Mouse (Mus musculus): ENCODE results near the gene Plekhh3. TPM values are rescaled to one million over a fixed set of nuclear protein-coding genes. Genes with fewer than 3 reads are reported as not detected.

Gene Plekhh3
- polyA plus RNA-seq, 1 experiment, result 0.15 TPM

DNA sequence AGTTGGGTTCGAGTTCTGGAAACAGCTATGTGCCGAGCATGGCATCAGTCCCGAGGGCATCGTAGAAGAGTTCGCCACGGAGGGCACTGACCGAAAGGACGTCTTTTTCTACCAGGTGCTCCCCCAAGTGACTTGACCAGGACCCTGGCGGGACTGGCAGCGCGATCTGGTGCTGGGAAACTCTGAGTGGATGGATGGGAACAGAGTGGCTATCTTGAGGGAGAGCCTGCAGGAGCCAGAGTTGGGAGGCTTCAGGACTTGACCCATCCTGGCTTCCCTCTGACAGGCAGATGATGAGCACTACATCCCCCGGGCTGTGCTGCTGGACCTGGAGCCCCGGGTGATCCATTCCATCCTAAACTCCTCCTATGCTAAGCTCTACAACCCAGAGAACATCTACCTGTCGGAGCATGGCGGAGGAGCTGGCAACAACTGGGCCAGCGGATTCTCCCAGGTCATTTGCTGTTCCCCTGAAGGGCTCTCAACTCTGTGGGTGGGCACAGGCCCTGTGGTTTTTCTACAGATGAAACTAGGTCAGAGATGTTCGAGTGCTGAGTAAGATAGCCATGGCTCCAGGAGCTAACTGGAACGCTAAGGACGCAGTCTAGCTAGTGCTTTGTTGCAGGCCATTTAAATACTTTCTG lies 50.5 kb downstream of the Plekhh3 start:
- Histone ChIP-seq H3K9me3 (ENCODE audit: control insufficient read depth, low read length) (no peaks in the 10 kb centered on the region), H3K36me3 (ENCODE audit: control insufficient read depth) (peaks cover 66% of the 10 kb centered on the region), H3K4me3 (replicated peaks) (peak overlapping the region; percentile 88), H3K4me1 (ENCODE audit: control insufficient read depth) (peaks cover 51% of the 10 kb centered on the region), H3K27me3 (ENCODE audit: control insufficient read depth) (no peaks in the 10 kb centered on the region)
- TF ChIP-seq TAL1 (IDR thresholded peaks at IDR 0.05; ENCODE audit: low read length), result no peak
- no peak for TF ChIP-seq GATA1 (IDR thresholded peaks at IDR 0.05; ENCODE audit: low read length)

DNA sequence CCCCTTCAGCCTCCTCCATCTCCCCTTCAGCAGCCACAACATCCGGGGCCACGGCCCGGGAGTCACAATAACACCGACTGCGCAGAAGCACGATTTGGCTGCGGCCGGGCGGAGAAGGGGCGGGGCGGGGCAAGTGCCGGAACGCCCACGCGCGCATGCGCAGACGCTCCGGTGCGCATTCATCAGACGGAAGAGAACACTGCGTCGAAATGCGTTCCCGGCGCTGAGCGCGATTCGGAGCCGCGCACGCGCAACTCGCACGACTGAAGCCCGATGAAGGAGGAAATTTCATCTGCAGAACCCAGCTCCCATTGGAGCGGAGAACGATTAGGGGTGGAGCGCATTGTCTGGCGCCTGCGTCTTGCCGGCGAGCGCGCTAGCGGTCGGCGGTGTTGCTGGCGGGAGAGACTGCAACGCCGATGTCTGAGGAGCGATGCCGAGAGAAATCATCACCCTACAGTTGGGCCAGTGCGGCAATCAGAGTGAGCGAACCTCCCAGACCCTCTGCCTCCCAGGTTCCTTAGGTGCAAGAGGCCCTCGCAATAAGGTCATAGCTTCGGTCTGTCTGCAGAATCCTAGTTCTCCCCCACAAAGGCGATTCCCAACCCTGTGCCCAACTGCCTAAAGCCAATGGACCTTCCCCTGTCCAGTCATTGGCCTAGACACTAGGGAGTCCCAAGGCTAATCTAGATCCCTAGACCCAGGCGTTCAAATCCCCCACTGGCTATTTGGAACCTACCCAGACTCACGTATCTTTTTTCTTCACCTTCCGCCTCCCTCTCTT lies 51.2 kb downstream of the Plekhh3 start, which contains the start of the genes Retreg3 and Tubg1:
Gene Retreg3, minus strand, starts transcription at position 133 of the 784 bp plus-strand sequence.
Gene Tubg1, plus strand, starts transcription at position 178 of the 784 bp plus-strand sequence.
- no peak; the same call in 1 of the 2 replicates for TF ChIP-seq GATA1 (IDR thresholded peaks at IDR 0.05; ENCODE audit: low read length)
- no peak for TF ChIP-seq TAL1 (IDR thresholded peaks at IDR 0.05; ENCODE audit: low read length)
- Histone ChIP-seq H3K36me3 (ENCODE audit: control insufficient read depth) (peaks cover 66% of the 10 kb centered on the region), H3K27me3 (ENCODE audit: control insufficient read depth) (no peaks in the 10 kb centered on the region), H3K4me1 (ENCODE audit: control insufficient read depth) (peaks cover 54% of the 10 kb centered on the region), H3K4me3 (replicated peaks) (peak within 1 kb of the TSS; percentile 88), H3K9me3 (ENCODE audit: control insufficient read depth, low read length) (no peaks in the 10 kb centered on the region)

DNA sequence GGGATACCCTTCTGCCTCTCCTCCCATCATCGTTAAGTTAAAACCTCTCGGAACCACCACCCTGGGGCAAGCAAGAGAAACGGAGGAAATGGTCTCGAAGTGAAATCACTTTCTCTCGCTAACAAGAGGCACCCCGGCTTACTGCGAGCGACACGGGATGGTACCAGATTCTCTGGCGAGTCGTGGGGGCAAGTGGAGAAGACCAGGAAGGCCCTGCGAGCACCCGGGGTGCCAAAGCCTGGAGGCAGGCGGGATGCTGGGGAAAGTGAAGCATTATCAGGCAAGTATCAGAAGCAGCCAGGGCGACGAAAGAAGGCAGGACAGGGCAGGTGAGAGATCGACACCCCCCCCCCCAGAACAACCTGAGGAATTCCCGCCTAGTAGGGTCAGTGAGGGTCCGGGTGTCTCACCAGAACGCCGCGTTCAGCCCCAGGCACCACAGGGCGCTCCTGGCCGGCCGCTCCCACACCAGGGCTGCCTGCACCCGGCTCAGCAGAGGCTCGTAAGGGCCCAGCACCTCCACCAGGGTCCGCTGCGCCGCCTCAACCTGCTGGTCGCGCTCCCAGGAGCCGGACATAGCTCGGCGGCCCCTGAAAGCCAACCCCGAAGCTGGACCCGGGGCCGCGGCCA lies 51.9 kb downstream of the Plekhh3 start:
- Histone ChIP-seq H3K36me3 (ENCODE audit: control insufficient read depth) (peaks cover 64% of the 10 kb centered on the region), H3K4me3 (replicated peaks) (peak overlapping the region; percentile 88), H3K9me3 (ENCODE audit: control insufficient read depth, low read length) (no peaks in the 10 kb centered on the region), H3K4me1 (ENCODE audit: control insufficient read depth) (peaks cover 54% of the 10 kb centered on the region), H3K27me3 (ENCODE audit: control insufficient read depth) (no peaks in the 10 kb centered on the region)
- no peak for TF ChIP-seq TAL1 (IDR thresholded peaks at IDR 0.05; ENCODE audit: low read length)
- no peak for TF ChIP-seq GATA1 (IDR thresholded peaks at IDR 0.05; ENCODE audit: low read length)

DNA sequence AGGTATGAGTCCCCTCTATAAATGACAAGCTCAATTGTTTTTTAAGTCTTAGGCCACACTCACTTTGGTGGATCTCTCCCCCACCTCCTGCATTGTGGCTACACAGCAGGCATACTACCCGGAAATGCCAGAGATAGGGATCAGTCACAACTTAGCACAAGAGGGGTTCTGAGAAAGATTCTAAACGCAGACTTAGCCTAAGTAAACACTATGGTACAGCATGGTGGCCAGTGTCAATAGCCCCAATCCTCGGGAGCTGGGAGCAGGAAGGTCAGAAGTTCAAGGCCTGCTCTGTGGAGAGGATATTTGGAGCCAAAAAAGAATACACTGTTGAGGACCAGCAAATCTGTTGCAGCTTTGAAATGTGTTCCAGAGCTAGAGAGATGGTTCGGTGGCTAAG lies 53.0 kb downstream of the Plekhh3 start:
- Histone ChIP-seq H3K4me3 (replicated peaks) (peak overlapping the region; percentile 88), H3K9me3 (ENCODE audit: control insufficient read depth, low read length) (peaks cover under 1% of the 10 kb centered on the region; the same call in 1 of the 2 replicates), H3K27me3 (ENCODE audit: control insufficient read depth) (no peaks in the 10 kb centered on the region), H3K36me3 (ENCODE audit: control insufficient read depth) (peaks cover 61% of the 10 kb centered on the region), H3K4me1 (ENCODE audit: control insufficient read depth) (peaks cover 54% of the 10 kb centered on the region)
- no peak for TF ChIP-seq TAL1 (IDR thresholded peaks at IDR 0.05; ENCODE audit: low read length)
- TF ChIP-seq GATA1 (IDR thresholded peaks at IDR 0.05; ENCODE audit: low read length), result no peak

DNA sequence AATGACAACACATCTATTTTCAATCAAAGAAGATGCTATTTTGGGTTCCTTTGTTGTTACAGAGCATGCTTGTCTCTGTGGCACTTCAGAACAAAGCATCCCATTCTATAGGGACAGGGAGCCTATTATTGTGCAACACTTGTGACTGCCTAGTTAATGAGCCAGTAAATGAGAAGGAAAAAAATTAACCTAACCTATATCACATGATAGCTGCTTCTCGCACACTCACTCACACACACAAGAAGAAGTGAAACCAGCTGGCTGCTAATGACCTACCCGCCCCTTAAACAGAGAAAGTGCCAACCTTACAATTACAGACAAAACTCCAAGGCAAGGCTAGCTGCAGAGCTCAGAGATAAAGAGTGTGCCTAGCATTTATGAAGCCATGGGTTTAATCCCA lies 55.6 kb downstream of the Plekhh3 start:
- peaks cover 3% of the 10 kb centered on the region for H3K9me3 ChIP-seq (ENCODE audit: control insufficient read depth, low read length)
- no peaks in the 10 kb centered on the region for H3K27me3 ChIP-seq (ENCODE audit: control insufficient read depth)
- no peak overlapping the region for H3K4me3 ChIP-seq (replicated peaks)
- TF ChIP-seq GATA1 (IDR thresholded peaks at IDR 0.05; ENCODE audit: low read length), result no peak
- TF ChIP-seq TAL1 (IDR thresholded peaks at IDR 0.05; ENCODE audit: low read length), result no peak
- H3K4me1 ChIP-seq (ENCODE audit: control insufficient read depth), result peaks cover 39% of the 10 kb centered on the region
- peaks cover 59% of the 10 kb centered on the region for H3K36me3 ChIP-seq (ENCODE audit: control insufficient read depth)

Other genes with a start within 250 kb of the Plekhh3 start
- gene Stat3, start 231.8 kb downstream of the Plekhh3 start, polyA plus RNA-seq (2012), result 0.96 and 1.2 TPM in 2 replicates
- 0.08 and 0.23 TPM in 2 replicates for gene Cavin1, start 200.5 kb downstream of the Plekhh3 start, polyA plus RNA-seq (2012)
- 14.0 and 15.4 TPM in 2 replicates for gene Atp6v0a1, start 161.9 kb downstream of the Plekhh3 start, polyA plus RNA-seq (2012)
- gene Naglu, start 101.3 kb downstream of the Plekhh3 start, polyA plus RNA-seq (2012), result 0.05 and 0.14 TPM in 2 replicates
- gene Hsd17b1, start 92.9 kb downstream of the Plekhh3 start, polyA plus RNA-seq (2012), result 0.04 and 0.06 TPM in 2 replicates
- gene Coasy, start 88.8 kb downstream of the Plekhh3 start, polyA plus RNA-seq (2012), result 0.65 and 0.87 TPM in 2 replicates
- 1.4 and 1.7 TPM in 2 replicates for gene Mlx, start 84.1 kb downstream of the Plekhh3 start, polyA plus RNA-seq (2012)
- 3.9 and 5.2 TPM in 2 replicates for gene Psmc3ip, start 75.9 kb downstream of the Plekhh3 start, polyA plus RNA-seq (2012)
- 1.6 and 1.7 TPM in 2 replicates for gene Retreg3, start 51.5 kb downstream of the Plekhh3 start, polyA plus RNA-seq (2012)
- 22.0 and 23.7 TPM in 2 replicates for gene Tubg1, start 51.4 kb downstream of the Plekhh3 start, polyA plus RNA-seq (2012)
- gene Tubg2, start 15.4 kb downstream of the Plekhh3 start, polyA plus RNA-seq (2012), result not detected in 2 replicates
- 0.01 TPM in 1 of 2 replicates, not detected in the other for gene Cntnap1, start 828 bp downstream of the Plekhh3 start, polyA plus RNA-seq (2012)
- gene Ccr10, start 4.1 kb upstream of the Plekhh3 start, polyA plus RNA-seq (2012), result 0.02 TPM in 1 of 2 replicates, not detected in the other
- gene Ezh1, start 55.1 kb upstream of the Plekhh3 start, polyA plus RNA-seq (2012), result 0.71 and 0.74 TPM in 2 replicates
- 0.07 and 0.09 TPM in 2 replicates for gene Ramp2, start 74.7 kb upstream of the Plekhh3 start, polyA plus RNA-seq (2012)
- gene Vps25, start 82.4 kb upstream of the Plekhh3 start, polyA plus RNA-seq (2012), result 16.1 and 19.2 TPM in 2 replicates
- gene Wnk4, start 89.2 kb upstream of the Plekhh3 start, polyA plus RNA-seq (2012), result 14.8 and 19.5 TPM in 2 replicates
- gene Cntd1, start 107.7 kb upstream of the Plekhh3 start, polyA plus RNA-seq (2012), result 0.02 TPM in 1 of 2 replicates, not detected in the other
- 2.2 and 4.5 TPM in 2 replicates for gene Coa3, start 107.8 kb upstream of the Plekhh3 start, polyA plus RNA-seq (2012)
- 17.9 and 19.6 TPM in 2 replicates for gene Becn1, start 130.9 kb upstream of the Plekhh3 start, polyA plus RNA-seq (2012)
- gene Psme3, start 144.9 kb upstream of the Plekhh3 start, polyA plus RNA-seq (2012), result 22.5 and 26.2 TPM in 2 replicates
- 1.9 and 2.8 TPM in 2 replicates for gene Aoc2, start 153.7 kb upstream of the Plekhh3 start, polyA plus RNA-seq (2012)
- gene Aoc3, start 159.3 kb upstream of the Plekhh3 start, polyA plus RNA-seq (2012), result 0.02 and 0.06 TPM in 2 replicates
- gene G6pc, start 196.2 kb upstream of the Plekhh3 start, polyA plus RNA-seq (2012), result not detected in 2 replicates
- 2.9 and 3.7 TPM in 2 replicates for gene Aarsd1, start 246.3 kb upstream of the Plekhh3 start, polyA plus RNA-seq (2012)